Mouse (Mus musculus): ENCODE data around the gene Gm20388.

Gene Gm20388

DNA sequence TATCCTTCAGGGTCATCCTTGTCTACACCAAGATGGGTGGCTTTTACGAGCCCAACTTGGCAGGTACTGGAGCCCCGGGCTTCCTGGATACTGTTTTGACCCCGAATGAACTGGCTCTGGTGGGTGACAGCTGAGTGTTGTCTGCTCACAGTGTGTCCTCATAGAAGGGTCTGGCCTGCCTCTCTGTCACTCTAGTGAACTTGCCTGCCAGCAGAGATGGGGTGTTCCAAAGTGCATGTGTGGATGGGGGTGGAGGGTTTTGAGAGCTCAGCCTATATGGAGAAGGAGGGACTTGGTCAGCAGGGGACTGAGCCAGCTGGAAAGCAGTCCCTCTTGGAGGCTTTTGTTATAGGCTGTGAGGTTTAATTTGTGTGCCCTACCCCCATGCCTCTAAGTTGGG lies 291.9 kb downstream of the Gm20388 start:
- no peak for DNase-seq (ENCODE audit: low spot score)

DNA sequence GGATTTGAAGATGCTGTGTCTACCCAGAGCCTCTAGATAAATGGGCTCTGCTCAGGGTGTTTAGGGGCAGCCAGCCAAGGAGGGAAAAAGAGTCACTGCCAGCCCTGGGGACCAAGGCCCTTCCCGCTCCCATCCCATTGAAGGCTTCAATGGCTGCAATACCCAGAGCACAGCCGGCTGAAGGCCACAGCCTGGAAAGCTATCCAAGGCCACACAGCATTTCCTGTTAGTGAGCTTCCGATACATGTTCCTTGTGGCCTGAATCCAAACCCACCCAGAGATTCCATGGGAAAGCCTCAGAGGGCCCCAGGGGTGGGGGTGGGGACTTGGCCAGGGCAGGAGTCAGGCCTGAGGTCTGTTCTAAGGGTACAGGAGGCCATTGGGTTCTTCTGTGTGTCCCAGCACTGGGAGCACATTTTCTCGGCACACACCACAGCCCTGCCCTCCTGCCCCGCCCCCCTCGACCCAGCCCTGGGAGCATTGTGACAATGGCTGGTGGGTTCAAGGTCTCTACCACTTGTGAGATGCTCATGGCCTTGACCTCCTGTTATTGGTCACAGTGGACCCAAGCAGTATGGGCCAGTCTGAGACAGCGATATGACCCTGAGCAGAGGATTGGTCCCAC lies 294.2 kb downstream of the Gm20388 start:
- DNase-seq (ENCODE audit: low spot score), result no peak

DNA sequence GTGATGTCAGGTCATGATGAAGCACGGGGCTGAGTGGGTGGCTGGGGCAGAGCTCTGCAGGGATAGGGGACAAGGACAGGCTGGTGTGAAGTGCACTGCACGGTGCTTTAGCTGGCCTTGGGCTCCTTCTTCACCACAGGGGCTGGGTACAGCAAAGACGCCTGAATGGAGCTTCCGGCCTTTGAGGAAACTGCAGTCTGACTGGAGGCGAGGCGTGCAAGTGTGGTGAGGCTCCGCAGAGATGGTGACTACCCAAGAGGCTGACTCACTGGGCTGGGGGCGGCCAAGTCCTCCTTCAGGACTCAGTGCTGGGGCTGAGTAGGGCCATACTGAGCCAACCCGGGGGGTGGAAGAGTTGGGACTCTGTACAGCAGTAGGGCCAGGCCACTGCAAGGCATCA lies 295.3 kb downstream of the Gm20388 start:
- no peak for DNase-seq (ENCODE audit: low spot score)

DNA sequence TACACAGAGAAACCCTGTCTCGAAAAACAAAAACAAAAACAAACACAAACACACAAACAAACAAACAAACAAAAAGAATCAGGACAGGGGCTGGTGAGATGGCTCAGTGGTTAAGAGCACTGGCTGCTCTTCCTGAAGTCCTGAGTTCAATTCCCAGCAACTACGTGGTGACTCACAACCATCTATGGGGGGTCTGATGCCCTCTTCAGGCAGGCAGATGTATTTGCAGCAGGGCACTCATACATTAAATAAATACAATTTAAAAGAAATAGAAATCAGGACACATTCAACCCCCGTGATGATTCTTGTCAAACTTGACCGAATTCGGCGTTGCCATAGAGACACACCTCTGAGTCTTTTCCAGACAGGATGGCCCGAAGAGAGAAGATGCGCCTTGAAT lies 296.7 kb downstream of the Gm20388 start:
- DNase-seq (ENCODE audit: low spot score), result no peak

DNA sequence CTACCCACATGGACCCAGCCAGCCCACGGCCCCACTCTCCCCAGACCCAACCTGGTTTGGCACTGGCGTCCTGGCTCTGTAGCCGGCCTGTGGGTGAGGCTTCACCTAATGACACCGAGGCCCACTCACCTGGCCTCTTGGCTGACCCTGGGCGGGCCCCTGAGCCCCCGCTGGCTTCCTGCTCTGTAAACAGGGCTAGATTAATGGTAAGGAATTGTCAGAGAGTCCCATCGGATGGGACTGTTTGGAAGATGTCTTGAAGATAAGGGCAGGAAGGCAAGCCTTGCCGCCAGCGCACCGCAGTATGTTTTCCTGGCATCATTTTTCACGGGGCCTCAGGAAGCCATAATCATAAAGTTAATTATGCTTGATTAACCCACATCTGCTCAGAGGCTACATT lies 297.5 kb downstream of the Gm20388 start:
- DNase-seq (ENCODE audit: low spot score), result peak; percentile 31

DNA sequence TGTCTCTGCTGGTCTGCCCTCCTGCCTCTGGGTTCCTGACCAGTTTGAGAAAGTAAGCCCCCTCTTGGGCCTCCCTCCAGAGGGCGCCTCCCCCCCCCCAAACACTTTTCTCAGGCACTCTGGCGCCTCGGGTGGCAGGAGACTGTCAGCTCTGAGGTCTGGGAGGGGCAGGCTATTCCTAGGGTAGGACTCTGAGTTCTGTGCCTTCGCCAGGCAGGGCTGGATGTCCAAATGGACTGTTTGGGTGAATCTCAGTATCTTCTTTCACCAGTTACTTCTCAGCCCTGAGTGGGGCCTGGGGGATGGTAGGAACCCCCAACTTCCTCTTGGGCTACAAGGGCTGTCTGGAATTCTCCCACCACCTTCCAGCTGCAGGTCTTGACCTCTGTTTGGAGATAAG lies 300.7 kb downstream of the Gm20388 start:
- peak; percentile 56 for DNase-seq (ENCODE audit: low spot score)

DNA sequence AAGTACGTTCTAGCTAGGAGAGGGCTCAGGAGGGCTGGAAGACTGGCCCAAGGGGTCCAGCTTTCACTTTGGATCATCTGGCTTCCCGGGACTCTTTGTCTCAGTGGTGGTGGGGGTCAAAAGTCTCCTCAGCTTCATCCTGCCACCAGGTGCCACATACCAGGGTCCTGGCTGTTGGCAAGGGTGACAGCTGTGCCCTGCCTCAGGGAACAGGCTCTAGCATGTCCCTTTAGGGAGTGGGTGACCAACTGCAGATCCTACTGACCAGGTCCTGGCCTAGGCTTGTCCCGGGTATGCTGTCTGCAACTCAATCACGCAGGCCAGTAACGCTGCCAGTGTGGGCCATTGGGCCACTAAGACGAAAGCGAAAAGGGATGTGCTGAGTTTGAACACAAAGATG lies 302.0 kb downstream of the Gm20388 start:
- no peak for DNase-seq (ENCODE audit: low spot score)

DNA sequence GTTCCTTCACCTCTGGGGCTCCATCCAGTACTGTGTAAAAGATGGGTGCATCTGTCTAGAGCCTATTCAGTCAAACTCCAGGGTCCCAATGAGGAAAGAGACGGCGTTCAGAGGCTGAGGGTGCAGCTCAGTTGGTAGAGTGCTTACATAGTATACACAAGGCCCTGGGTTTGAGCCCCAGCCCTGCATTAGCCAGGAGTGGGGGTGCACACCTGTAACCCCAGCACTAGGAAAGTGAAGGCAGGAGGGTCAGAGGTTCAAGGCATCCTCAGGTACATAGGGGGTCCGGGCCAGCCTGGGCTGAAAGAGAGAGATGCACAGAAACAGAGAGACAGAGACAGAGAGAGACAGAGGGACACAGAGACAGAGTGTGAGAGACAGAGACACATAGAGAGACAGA lies 302.6 kb downstream of the Gm20388 start:
- DNase-seq (ENCODE audit: low spot score), result no peak

DNA sequence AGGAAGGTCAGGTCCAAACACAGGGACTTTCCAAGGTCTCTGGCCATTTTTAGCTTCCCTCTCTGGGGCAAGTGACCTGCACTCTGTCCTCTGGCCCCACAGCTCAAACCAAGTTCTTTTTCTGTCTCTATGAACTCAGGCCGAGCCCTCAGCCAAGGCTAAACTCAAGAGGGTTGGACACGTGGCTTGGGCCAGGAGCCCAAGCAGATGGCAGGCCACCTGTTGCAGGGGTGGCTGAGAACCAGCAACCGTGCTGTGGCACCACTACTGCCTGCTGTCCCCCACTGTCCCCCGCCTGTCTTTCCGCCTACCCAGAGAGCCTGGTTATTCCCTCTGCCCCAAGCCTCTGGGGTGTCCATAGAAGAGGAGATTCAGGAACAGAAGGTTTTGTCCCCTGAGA lies 303.3 kb downstream of the Gm20388 start:
- DNase-seq (ENCODE audit: low spot score), result no peak

DNA sequence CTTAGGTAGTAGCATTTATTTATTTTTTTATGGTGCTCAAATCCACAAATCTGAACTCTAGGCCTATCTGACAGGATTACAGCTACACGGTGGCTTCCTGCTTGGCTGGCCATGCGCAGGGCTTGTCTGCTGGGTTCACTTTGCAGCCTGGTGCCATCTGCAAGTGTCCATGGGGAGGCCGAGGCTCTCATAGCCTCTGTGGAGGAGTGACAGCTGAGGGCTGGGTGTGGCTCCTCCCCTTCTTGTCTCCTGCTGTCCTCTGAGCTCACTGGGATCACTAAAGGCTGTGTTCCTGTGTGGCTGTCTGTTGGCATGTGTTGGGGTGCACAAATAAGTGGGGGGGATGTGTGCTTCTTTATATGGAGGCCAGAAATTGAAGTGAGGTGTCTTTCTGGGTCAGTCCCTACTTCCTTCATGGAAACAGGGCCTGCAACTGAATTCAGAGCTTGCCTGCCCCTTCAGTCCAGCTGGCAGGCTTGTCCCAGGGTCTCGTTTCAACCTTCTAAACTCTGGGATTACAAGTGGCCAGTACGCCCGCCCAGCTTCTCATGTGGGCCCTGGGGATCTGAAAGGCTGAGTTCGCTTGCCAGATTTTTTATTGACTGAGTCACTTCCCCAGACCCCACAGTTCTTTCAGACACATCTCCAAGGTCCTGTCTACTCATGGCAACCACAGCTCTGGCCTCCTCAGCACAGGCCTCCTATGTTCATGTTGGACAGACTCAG lies 304.9 kb downstream of the Gm20388 start:
- peak; percentile 83 for DNase-seq (ENCODE audit: low spot score)

DNA sequence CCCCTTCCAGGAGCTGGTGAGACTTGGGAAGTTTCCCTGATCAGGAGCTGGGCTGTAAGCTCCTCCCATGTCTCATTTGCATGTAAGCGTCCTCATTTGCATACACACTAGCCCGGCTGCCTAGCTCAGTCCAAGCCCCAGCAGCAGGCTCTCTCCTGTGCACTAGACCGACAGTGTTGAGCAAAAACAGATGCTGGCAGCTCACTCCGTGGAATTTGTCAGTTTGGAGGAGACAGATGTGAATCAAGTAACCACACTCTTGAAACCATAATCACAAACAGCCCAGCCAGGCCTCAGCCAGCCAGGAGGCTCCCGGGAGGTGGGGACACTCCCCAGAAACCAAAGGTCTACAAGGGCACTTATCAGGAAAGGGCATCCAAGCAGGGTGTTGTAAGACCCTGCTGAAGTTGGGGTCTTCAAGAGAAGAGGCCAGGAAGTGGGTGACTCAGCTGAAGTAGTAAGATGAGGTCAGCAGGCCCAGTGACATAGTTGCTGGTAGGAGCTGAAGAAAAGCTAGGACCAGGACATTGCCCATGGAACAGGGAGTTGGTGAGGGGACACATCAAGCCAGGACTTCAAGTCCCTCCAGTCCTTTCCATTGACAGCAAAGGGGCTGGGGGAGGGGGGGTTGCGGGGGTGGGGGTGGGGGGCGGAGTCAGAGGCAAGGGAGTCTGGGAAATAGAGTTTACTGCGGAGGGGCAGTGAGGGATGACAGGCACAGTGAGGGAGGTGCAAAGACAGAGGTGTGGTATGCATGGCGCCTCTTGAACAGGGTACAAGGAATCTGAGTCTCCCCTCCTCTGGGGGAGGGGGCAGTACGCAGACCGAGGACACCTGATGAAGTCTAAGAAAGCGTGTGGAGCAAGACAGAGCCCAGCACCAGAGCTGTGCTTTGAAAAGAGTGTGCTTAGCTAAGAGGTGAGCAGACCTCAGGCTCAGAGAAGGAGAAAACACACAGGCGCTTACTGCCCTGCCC lies 306.5 kb downstream of the Gm20388 start:
- DNase-seq (ENCODE audit: low spot score), result peak; percentile 93

DNA sequence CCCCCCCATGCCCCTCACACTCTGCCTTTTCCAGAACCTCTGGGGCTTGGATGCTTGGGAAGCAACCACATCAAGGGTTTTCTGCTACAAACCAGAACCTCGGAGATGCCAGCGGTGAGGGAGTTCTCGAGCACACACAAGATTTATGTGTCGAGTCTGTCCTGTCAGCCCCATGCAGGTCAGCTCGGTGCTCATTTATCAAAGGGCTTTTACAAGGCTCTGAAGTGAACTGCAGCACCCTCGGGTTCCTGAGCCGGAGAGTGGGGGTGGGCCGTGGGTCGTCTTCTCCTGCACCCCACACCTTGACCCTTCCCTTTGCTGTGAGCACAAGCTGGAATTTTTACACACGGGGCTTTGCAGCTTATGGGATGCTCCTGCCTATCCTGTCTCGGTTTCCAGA lies 311.9 kb downstream of the Gm20388 start:
- DNase-seq (ENCODE audit: low spot score), result no peak

DNA sequence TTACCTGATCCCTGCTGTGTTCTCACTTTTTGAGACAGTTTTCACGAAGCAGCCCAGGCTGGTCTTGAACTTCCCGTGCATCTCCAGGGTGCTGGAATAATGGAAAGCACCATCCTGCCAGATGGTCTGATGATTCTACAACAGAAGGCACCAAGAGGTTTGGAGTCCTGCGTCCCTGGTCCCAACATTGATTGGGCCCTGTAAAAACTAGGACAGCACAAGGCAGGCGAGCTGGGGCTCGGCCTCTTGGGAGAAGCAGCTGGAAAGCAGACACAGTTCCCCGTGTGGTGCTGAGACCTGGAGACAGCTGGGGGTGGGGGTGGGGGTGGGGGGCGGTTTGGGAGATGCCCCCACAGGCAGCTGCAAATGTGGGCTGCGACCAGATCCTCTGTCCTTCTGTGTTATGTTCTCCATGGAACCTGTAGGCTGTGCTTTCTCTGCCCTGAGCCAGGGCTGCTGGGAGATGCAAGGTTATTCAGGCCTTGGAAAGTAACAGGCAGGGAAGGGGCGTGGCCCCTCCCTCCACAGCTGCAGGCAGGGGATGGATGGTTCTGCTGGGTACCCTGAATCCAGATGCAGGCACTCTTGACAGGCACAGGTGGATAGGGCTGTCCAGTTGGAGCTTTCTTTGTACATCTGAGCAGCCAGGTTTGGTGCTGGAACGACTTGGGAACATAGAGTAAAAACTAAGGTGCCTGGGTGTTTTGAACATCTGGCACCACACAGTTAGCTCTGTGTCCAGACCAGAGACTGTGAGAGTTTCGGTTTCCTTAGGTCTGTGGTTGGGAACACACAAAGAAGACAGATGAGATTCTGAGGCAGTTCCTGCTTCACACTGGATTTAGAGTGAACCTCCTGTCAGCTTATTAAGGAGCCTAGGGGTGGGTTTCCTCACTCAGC lies 314.1 kb downstream of the Gm20388 start:
- peak; percentile 52 for DNase-seq (ENCODE audit: low spot score)

DNA sequence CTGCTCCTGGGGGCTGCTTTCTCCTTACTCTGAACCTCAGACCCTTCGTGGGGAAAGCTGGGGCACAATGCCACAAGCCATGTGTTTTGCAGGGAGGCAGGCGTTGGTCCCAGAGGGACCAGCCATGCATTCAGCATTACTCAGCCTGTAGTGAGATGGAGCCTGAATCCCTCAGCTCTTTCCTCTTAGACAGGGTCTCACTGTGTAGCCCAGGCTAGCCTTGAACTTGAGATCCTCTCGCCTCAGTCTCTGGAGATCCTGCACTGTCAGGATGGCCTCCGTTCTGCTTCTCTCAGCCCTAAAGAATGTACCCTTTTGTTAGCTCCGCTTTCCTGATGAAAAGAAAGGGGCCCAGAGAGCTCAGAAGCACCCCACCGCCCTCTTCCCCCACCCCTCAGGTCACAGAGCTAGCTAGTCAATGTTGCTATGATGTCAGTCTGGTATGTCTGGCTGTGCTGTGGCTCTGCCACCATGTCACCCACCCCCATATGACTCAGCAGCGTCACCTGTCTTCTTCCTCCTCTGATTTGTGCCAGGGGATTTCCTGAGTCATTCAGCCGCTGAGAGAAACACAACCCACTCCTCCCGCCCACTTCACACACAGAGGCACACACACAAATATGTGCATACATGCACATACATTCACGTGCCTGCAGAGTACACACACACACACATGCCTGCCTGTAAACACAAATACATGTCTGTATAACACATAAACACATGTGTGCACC lies 314.9 kb downstream of the Gm20388 start:
- DNase-seq (ENCODE audit: low spot score), result peak; percentile 65

DNA sequence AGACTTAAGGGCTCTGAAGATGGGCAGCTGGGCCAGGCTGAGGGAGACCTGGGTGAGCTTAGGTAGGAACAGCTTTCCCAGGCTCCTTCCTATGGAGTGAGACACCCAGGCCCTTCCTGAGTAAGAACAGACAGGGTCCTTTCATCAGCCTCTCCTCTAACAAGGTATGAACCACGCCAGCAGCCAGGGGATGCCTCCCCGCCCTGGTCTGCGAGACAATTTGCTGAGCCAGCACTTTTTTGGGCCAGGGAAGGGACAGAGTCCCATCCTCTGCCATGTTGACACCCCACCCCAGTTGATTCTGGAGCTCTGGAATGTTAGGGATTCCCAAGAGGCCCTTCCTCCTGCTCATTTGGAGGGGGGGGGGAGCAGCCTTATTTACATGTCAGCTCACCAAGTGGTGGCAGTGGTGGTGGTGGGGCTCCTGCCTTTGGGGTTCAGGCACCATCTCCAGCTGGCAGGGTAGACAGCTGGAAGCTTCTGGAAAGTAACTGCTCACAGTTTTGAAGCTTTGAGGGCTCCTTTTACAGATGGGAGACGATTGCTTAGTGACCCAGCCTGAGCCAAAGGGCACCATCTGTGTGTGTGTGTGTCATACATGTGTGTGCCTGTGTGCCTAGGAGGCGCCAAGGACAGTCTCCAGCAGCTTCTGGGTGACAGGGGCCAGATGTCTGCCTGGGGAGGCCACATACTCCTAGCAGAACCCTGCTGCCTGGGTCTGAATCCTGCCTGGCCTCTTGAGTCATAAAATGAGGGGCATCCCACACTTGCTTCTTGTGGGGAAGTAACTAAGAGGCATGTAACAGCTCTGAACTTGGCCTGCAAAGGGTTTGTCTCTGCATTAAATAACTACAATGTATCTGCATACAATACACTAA lies 316.3 kb downstream of the Gm20388 start:
- DNase-seq (ENCODE audit: low spot score), result peak; percentile 63

DNA sequence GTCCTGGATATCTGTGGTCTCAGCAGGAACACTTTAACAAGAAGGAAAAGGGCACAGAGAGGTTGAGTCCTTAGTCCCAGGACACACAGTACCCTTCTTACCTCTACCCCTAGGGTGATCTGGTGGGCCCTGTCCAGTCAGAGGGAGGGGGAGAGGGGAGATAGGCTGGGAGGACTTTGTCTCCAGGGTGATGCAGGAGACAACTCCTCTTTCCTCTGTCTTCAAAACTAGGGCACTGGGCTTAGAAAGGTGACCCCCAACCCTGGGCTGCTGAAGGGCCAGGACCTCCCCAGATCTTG lies 316.9 kb downstream of the Gm20388 start:
- DNase-seq (ENCODE audit: low spot score), result no peak

DNA sequence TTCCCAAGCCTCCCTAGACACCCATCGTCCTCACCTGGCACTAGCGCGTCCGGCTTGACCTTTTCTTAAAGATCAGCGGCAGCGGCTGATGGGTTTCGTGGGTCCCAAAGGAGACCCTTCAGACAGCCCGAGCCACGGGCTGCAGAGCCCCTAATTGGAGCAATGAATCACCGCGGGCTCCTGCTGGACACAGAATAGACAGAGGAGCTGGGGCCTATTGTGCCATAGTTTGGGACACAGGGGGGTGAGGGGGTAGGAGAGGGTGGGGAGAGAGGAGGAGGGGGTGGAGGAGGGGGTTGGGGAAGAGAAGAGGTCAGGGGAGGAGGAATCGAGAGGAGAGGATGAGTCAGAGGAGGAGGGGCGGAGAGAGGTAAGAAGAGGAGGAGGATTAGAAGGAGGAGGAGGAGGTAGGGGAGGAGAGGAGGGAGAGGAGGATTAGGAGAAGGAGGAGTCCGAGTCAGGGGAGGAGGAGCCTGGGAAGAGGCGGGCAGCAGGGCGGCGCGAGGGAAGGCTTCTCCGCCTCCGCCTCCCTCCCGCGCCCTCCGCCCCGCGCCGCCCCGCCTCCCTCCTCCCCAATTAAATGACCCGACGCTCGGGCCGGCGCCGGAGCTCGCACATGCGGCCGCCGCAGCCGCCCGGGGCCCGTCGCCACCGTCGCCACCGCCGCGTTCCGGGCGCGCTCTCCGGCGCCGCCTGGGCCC lies 317.4 kb downstream of the Gm20388 start, which contains the start of gene Gse1:
TSS of gene Gse1 (plus strand) at position 566 of the 701 bp plus-strand sequence.
- peak; percentile 93 for DNase-seq (ENCODE audit: low spot score)

DNA sequence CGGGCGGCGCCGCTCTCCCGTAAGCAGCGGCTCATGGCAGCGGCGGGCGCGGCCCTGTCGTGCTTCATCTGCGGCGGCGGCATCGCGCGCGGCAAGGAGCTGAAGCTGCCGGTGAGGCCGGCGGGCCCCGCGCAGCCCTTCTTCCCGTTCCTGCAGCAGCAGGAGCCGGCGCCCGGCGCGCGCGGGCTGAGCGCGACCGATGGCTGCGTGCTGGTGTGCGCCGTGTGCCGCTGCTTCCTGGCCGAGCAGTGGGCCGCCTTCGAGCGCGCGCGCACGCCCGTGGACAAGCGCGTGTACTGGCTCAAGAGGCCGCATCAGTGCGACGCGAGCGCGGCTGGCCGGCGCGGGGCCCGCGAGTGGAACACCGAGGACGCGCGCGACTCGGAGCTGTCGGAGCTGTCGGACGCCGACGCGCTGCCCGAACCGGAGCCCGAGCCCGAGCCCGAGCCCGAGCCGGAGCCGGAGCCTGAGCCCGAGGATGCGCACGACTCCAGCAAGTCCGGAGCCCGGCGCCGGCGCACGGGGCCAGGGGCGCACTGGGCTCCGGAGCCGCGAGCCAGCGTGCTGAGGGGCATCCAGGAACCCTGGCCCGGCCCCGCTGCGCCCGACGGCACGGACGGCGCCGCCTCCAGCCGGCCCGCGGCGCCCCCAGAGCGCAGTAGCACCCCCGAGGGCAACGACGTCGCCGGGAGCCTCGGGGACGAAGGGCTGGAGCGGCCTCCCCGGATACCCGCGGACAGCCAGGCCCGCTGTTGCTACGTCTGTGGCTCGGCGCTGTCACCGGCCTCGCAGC lies 318.3 kb downstream of the Gm20388 start:
- peak; percentile 57 for DNase-seq (ENCODE audit: low spot score)

DNA sequence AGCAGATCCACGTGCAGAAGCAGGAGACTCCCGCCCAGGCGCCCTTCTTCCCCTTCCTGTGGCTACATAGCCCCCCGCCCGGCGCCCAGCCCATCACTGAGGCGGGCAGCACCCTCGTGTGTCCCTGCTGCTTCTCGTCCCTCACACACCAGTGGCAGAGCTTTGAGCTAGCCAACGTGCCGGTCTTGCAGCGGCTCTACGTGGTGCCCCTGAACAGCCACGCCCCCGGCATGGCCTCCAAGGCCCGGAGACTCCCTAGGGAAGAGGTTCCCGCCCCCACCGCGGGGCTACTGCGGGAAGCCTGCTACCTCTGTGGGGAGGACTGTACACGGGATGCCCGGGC lies 318.9 kb downstream of the Gm20388 start:
- DNase-seq (ENCODE audit: low spot score), result peak; percentile 81

Measured in MN1 (cell line).